Mouse (Mus musculus): Measurements from ENCODE around the gene Dnmbp.

GRCm38 (mm10) chr19:43887725-43888124, 52.3 kb downstream of the Dnmbp start:
- TF ChIP-seq CTCF (IDR thresholded peaks at IDR 0.05; ENCODE audit: low read depth) (no peak), EP300 (IDR thresholded peaks at IDR 0.05; ENCODE audit: low read depth) (no peak)

Data from liver, embryonic 14.5 days (tissue).